Mouse (Mus musculus): ENCODE results near the gene Zfp536.

DNA sequence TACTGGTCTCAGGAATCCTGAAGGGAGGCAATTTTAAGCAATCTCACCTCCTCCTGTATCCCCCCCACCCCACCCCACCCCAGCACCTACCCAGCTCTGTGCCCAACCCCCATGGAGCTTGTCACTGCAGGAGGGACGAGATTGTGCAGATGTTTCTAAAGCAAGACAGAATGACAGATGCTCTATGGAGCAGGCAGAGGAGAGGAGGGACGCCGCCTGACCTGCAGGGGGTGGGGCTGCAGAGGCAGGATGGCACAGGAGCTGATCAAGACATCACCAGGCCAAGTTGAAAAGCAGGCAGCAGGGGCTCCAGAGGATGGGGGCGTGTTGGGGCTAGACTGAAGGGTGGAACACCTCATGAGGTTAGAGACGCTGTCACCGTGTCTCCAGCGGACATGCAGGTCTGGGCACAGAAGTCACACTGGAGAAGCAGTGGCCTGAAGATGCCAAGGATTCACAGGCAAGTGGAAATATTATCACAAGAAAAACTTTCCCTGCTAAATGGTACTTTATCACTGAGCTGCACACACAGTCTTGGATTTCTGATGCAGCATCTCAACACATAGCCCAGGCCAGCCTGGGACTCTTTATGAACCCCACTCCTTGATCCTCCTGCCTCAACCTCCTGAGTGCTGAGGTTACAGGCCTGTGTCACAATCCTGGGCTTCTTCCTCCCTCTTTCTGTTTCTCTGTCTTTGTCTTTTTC is 37.6 kb downstream of the Zfp536 start:
- no peak for TF ChIP-seq CTCF (IDR thresholded peaks at IDR 0.05; ENCODE audit: extremely low read depth, insufficient read length, insufficient replicate concordance, low read depth, low read length)
- no peak for TF ChIP-seq POLR2A (IDR thresholded peaks at IDR 0.05; ENCODE audit: low read depth, low read length)
